Mouse (Mus musculus) E14TG2a.4 (cell line): ENCODE data around the gene Twsg1.

Source experiments
- CTCF ChIP-seq: conservative IDR thresholded peaks from 2 replicates; pipeline ENCODE4 v1.5.1; 2014; ENCODE audit warnings: low read length
- POU5F1 ChIP-seq: IDR thresholded peaks from 2 replicates; pipeline ENCODE4 v1.6.1; 2014; ENCODE audit warnings: low read length, borderline replicate concordance

DNA sequence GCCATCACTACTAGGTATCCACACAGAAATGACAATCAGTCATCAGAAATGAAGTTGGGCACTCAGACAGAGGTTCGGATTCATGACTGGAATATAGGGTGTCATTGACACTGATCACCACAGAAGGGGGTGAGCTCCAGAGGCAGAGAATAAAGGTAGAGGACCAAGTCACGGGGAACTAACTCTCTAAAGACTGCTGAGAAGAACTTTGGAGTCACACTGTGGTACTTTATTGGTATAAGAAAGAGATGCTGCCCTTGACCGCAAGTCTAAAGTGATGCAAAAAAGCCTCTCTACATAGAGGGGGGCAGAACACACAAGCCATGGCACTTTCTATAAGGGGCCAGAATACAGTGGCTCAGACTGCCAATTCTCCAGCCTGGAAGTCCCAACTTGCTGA, 5.1 kb upstream of the Twsg1 start:
- no peak for TF ChIP-seq CTCF
- TF ChIP-seq POU5F1 = no peak
